Mouse (Mus musculus) megakaryocyte-erythroid progenitor cell, adult 5-6 weeks (primary cell): ENCODE measurements around the gene Trim28. TPM values are rescaled to one million over a fixed set of nuclear protein-coding genes. Genes with fewer than 3 reads are reported as not detected.
"Not testable (repeated sequence)": the region's sequence is repeated elsewhere in the genome, so short reads cannot be mapped to it uniquely, and the experiment has no call there.

Source experiments
- ATAC-seq: replicated peaks from 2 replicates; pipeline ENCODE4 v1.8.0; 2016; ENCODE audit warnings: mild to moderate bottlenecking, inconsistent platforms; ENCODE audit not compliant: severe bottlenecking, poor library complexity, low FRiP score, low TSS enrichment
- total RNA-seq, 2 experiments: library from RNA; stranded (forward) in 1 of 2; stranded (reverse) in 1 of 2; fragments of 200-1000, 215-1000 nt in 1 of 2; fragments of >200 nt in 1 of 2; fragmentation: Nextera tagmentation in 1 of 2; gene quantifications; 2 replicates each; pipeline ENCODE4 v1.2.3; 2014 to 2017

Gene Trim28
- total RNA-seq, 2 experiments from 2014 or later = 556 to 654 TPM

DNA sequence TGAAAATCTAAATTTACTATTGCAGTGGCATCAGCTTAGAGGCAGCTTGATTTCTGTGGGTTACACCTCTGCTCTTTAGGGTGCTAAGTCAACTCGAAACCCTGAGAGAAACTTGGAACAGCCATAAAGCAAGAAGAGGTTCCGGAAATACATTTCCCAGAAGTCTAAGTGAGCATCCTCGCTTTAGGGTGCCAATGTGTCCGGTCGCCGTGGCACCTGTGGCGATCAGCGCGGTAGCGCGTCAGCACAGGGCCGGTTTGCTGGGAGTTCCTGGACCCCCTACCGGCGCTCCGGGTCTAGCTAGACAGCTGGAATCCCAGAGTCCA lies 55.0 kb downstream of the Trim28 start:
- ATAC-seq = no peak

DNA sequence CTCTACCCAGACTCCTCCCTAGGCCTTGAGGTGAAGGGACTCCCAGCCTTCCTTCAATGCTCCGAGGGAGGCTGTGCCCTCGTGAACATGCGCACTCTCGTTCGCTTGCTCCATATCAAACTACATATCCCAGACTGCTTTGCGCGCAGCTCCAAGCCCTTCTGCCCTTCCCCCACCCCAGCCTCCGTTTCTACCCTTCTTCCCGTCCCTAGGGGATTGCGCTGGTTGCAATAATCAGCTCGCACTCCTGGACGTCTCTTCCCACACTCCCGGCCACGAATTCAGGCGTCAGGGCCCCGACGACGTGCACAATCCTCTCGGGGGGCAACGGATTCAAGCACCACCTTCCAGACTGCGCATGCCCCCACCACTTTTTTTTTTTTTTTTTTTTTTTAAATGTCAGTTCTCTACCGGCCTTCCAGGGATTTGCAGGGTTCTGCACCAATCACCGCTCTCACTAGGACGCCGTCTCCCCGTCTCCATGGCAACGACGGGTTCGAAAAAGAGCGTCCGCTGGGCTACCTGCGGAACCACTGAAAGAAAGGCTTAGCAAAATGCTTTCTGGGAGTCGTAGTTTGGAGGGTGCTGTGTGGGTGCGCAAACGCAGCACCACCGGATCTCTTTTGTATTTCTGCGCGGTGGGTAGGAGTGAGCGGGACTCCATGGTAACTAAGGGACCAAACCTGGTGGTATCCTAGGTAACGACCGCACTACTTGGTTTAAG lies 55.5 kb downstream of the Trim28 start, which contains the start of gene Mzf1:
TSS of gene Mzf1 (minus strand) at position 478 of the 724 bp plus-strand sequence.
- peak; percentile 88 for ATAC-seq

DNA sequence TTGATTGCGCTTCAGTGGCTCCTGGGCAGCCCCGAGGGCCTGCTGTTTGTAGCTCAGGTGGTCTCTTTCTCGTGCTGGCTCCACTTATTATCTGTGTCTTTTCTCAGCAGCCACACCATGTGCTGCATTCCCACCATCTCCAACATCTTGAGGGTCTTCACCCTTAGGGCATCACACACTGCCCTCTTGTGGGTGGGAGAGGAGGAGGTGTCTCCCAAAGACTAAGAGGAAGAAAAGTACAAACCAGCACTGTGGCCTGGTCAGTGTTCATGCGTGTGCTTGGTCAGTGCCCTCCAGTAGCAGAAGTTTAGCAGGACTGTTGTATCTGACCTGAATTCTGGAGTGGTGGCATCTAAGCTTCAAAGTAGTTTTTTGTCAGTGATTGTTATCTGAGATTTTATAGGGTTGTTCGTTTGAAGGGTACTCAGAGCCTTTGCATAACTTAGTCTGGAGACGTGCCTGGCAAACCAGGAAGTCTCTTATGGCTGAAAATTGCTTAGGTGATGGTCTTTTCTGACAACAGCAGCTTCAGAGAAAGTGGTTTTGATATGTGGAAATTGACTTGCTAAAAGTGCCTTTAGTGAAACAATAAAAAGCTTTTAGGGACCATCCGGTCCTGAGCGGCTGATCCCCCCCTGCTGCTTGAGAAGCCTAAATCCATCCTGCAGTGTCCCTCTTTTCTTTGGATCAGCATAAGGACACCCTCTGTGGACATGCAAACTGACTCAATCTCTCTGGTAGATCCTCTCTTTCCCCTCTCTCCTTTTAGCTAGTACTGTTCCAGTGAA lies 58.2 kb downstream of the Trim28 start:
- no peak for ATAC-seq

DNA sequence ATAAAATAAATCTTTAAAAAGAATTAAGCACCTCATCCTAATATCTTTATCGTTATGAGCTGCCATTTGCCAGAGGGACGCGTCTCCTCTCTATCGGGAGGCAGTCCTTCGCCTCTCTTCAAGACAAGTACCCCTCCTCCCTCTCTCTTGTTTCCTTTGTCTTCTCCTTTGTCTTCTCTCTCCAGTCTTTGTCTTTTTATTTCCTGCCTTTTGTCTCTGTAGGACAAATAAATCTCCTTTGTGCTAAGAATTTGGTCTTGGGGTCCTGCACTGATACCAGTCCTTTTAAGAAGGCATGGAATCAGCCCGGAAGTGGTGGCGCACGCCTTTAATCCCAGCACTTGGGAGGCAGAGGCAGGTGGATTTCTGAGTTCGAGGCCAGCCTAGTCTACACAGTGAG lies 60.6 kb downstream of the Trim28 start:
- no peak for ATAC-seq

DNA sequence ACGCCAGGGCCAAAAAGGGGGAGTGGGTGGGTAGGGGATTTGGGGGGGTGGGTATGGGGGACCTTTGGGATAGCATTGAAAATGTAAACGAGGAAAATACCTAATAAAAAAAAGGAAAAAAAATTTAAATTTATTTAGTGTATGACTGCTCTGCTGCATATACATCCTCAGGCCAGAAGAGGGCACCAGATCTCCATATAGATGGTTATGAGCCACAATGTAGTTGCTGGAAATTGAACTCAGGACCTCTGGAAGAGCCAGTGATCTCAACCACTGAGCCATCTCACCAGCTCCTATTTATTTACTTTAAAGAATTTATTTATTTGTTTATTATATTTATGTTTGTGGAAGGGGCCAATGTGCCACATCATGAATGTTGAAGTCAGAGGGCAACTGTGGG lies 64.5 kb downstream of the Trim28 start:
- not testable (repeated sequence) for ATAC-seq

DNA sequence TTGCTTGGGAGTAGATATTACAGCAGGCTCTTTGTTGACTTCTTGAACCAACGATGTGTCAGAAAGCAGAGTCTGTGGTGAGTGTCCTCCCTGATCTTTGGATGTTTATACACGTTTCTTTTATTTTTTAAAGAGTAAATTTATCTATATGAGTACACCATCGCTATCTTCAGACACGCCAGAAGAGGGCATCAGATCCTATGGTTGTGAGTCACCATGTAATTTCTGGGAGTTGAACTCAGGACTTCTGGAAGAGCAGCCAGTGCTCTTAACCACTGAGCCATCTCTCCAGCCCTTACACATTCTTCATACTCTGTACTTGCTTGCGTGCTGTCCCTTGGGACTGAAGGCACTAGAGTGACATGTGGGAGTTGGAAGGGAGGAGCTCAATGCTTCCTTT lies 73.4 kb downstream of the Trim28 start:
- ATAC-seq = no peak

Other genes starting within 250 kb of the Trim28 start
- gene Zscan18, start 195.5 kb upstream of the Trim28 start, total RNA-seq (2014; fragmentation: Nextera tagmentation) = 0.94 and 3.2 TPM in 2 replicates
- gene Zscan18, start 195.5 kb upstream of the Trim28 start, total RNA-seq (2017) = 1.9 and 5.8 TPM in 2 replicates
- 12.3 and 14.0 TPM in 2 replicates for gene Zfp329, start 180.3 kb upstream of the Trim28 start, total RNA-seq (2014; fragmentation: Nextera tagmentation)
- gene Zfp329, start 180.3 kb upstream of the Trim28 start, total RNA-seq (2017) = 7.8 TPM in 2 replicates
- 26.7 and 30.6 TPM in 2 replicates for gene Zfp110, start 164.4 kb upstream of the Trim28 start, total RNA-seq (2014; fragmentation: Nextera tagmentation)
- 38.0 and 38.1 TPM in 2 replicates for gene Zfp110, start 164.4 kb upstream of the Trim28 start, total RNA-seq (2017)
- gene Zfp128, start 117.9 kb upstream of the Trim28 start, total RNA-seq (2014; fragmentation: Nextera tagmentation) = 3.2 and 6.2 TPM in 2 replicates
- 3.3 and 4.0 TPM in 2 replicates for gene Zfp128, start 117.9 kb upstream of the Trim28 start, total RNA-seq (2017)
- gene Zscan22, start 101.3 kb upstream of the Trim28 start, total RNA-seq (2014; fragmentation: Nextera tagmentation) = 13.3 and 18.7 TPM in 2 replicates
- 5.7 and 7.1 TPM in 2 replicates for gene Zscan22, start 101.3 kb upstream of the Trim28 start, total RNA-seq (2017)
- gene Rps5, start 76.8 kb upstream of the Trim28 start, total RNA-seq (2014; fragmentation: Nextera tagmentation) = 3,241 and 3,814 TPM in 2 replicates
- gene Rps5, start 76.8 kb upstream of the Trim28 start, total RNA-seq (2017) = 1,950 and 2,335 TPM in 2 replicates
- gene Rnf225, start 71.7 kb upstream of the Trim28 start, total RNA-seq (2014; fragmentation: Nextera tagmentation) = 0.77 and 1.2 TPM in 2 replicates
- gene Rnf225, start 71.7 kb upstream of the Trim28 start, total RNA-seq (2017) = 1.6 TPM in 1 of 2 replicates, not detected in the other
- 3.7 and 4.3 TPM in 2 replicates for gene Zfp324, start 33.3 kb upstream of the Trim28 start, total RNA-seq (2014; fragmentation: Nextera tagmentation)
- gene Zfp324, start 33.3 kb upstream of the Trim28 start, total RNA-seq (2017) = 3.1 and 7.7 TPM in 2 replicates
- gene Zfp446, start 21.3 kb upstream of the Trim28 start, total RNA-seq (2014; fragmentation: Nextera tagmentation) = 6.1 and 9.0 TPM in 2 replicates
- 1.6 and 1.9 TPM in 2 replicates for gene Zfp446, start 21.3 kb upstream of the Trim28 start, total RNA-seq (2017)
- gene Slc27a5, start 922 bp upstream of the Trim28 start, total RNA-seq (2014; fragmentation: Nextera tagmentation) = not detected in 2 replicates
- gene Slc27a5, start 922 bp upstream of the Trim28 start, total RNA-seq (2017) = not detected in 2 replicates
- gene Zbtb45, start 10.9 kb downstream of the Trim28 start, total RNA-seq (2014; fragmentation: Nextera tagmentation) = 14.0 and 30.8 TPM in 2 replicates
- gene Zbtb45, start 10.9 kb downstream of the Trim28 start, total RNA-seq (2017) = 5.1 and 9.2 TPM in 2 replicates
- gene Chmp2a, start 35.7 kb downstream of the Trim28 start, total RNA-seq (2014; fragmentation: Nextera tagmentation) = 159 and 192 TPM in 2 replicates
- gene Chmp2a, start 35.7 kb downstream of the Trim28 start, total RNA-seq (2017) = 142 and 150 TPM in 2 replicates
- 222 and 267 TPM in 2 replicates for gene Ube2m, start 39.2 kb downstream of the Trim28 start, total RNA-seq (2014; fragmentation: Nextera tagmentation)
- 106 and 110 TPM in 2 replicates for gene Ube2m, start 39.2 kb downstream of the Trim28 start, total RNA-seq (2017)
- 0.62 and 3.9 TPM in 2 replicates for gene Mzf1, start 55.6 kb downstream of the Trim28 start, total RNA-seq (2014; fragmentation: Nextera tagmentation)
- 0.47 and 1.3 TPM in 2 replicates for gene Mzf1, start 55.6 kb downstream of the Trim28 start, total RNA-seq (2017)
- gene Vmn1r85, start 96.1 kb downstream of the Trim28 start, total RNA-seq (2014; fragmentation: Nextera tagmentation) = not detected in 2 replicates
- not detected in 2 replicates for gene Vmn1r85, start 96.1 kb downstream of the Trim28 start, total RNA-seq (2017)
- gene Vmn1r86, start 120.8 kb downstream of the Trim28 start, total RNA-seq (2014; fragmentation: Nextera tagmentation) = not detected in 2 replicates
- not detected in 2 replicates for gene Vmn1r86, start 120.8 kb downstream of the Trim28 start, total RNA-seq (2017)
- not detected in 2 replicates for gene Vmn1r87, start 141.0 kb downstream of the Trim28 start, total RNA-seq (2014; fragmentation: Nextera tagmentation)
- gene Vmn1r87, start 141.0 kb downstream of the Trim28 start, total RNA-seq (2017) = not detected in 2 replicates
- 0.25 TPM in 1 of 2 replicates, not detected in the other for gene Vmn1r88, start 160.5 kb downstream of the Trim28 start, total RNA-seq (2014; fragmentation: Nextera tagmentation)
- not detected in 2 replicates for gene Vmn1r88, start 160.5 kb downstream of the Trim28 start, total RNA-seq (2017)
- gene Vmn1r89, start 213.9 kb downstream of the Trim28 start, total RNA-seq (2014; fragmentation: Nextera tagmentation) = not detected in 2 replicates
- gene Vmn1r89, start 213.9 kb downstream of the Trim28 start, total RNA-seq (2017) = not detected in 2 replicates